Mouse (Mus musculus): ENCODE data around the gene Ptprg.

Ptprg gene

DNA sequence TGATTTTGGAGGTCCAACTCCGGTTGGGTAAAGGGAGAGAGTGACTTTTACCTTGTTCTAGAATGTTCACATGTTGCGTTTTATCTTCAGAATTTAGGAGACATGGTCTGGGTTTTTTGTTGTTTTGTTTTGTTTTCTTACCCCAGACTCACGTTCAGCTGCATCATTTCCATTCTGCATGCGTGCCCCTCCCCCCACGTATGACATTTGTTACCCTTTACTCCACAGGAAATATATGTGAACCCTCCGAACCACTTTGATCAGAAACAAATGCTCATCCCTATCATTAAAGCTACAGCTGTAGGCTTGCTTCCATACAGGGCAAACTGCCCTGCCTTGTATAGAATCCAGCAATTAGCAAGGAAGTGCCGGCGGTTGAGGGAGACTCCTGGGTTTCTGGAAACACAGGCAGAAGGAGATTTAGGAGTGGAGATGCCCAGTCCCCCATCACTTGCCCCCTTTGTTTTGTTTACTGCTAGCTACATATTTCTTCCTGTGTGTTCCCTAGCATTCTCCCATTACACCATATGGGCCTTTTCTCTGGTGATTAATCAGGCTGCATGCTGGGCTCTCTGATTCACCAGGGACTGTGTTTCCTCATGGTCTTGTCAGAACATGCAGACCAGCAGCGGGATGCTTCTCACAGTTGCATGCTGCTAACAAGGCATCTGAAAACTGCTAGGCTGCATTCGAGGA lies 130.2 kb downstream of the Ptprg start:
- DNase-seq (ENCODE audit: low spot score), result no peak

- no peak for DNase-seq (ENCODE audit: low spot score)
Observed at GRCm38 (mm10) chr14:11684104-11684503, 130.8 kb downstream of the Ptprg start.

GRCm38 (mm10) chr14:11687541-11687940 lies 134.2 kb downstream of the Ptprg start:
- no peak for DNase-seq (ENCODE audit: low spot score)

DNA sequence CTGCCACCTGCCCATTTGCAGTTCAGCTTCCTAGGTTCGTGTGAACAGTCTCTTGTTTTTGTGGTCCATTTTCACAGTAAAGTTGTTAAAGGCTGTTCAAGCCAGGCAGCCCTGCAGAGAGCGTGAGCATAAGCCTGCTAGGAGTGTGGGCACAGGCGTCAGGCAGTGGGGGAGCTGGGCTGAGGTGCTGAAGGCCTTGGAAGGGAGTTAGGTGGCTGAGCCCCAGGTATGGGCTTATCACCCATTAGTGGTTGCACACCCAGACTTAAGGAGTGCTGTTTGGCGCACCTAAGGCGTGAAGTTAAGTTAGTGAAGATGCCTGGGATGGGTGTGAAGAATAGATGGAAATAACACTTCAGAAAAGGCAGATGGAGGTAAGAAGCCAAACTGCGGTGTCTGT lies 134.8 kb downstream of the Ptprg start:
- no peak for DNase-seq (ENCODE audit: low spot score)

- DNase-seq (ENCODE audit: low spot score), result no peak
Observed at GRCm38 (mm10) chr14:11690066-11690465, 136.7 kb downstream of the Ptprg start.

DNA sequence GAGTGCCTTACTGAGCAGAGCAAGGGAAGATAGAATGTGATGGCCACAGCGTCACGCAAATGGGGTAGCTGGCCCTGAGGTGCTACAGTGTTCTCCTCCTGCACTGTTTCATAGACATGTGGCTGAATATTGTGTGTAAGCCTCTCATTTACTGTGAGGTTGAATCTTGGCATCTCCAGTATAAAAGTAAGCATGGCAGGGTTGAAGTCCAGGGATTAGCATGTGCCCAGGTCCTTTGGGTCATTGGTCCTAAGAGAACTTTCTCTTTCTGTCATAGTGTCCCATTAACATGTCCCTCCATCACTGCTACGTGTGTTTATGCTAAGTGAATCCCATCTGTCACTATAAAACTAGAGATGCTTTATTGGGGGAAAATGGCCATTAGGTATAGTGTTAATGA lies 138.2 kb downstream of the Ptprg start:
- no peak for DNase-seq (ENCODE audit: low spot score)

DNA sequence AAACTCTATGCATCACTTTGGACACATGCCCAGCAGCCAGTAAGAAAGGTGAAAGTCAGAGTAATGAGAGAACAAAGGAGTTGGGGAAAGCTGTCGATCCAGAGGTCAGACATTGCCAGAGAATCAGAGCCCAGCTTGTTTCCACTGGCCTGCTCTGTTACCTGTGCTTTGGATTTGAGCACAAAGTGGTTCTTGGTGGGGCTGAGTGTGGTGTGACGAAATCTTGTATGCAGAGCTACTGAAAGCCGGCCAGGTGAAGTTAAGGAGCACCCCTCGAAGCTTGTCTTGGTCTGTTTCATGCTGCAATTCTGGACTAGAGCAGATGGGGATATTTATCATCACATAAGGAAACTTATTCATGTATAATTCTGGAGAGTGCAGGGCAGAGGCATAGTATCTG lies 145.5 kb downstream of the Ptprg start:
- no peak for DNase-seq (ENCODE audit: low spot score)

GRCm38 (mm10) chr14:11699654-11700053 lies 146.3 kb downstream of the Ptprg start:
- no peak for DNase-seq (ENCODE audit: low spot score)

DNA sequence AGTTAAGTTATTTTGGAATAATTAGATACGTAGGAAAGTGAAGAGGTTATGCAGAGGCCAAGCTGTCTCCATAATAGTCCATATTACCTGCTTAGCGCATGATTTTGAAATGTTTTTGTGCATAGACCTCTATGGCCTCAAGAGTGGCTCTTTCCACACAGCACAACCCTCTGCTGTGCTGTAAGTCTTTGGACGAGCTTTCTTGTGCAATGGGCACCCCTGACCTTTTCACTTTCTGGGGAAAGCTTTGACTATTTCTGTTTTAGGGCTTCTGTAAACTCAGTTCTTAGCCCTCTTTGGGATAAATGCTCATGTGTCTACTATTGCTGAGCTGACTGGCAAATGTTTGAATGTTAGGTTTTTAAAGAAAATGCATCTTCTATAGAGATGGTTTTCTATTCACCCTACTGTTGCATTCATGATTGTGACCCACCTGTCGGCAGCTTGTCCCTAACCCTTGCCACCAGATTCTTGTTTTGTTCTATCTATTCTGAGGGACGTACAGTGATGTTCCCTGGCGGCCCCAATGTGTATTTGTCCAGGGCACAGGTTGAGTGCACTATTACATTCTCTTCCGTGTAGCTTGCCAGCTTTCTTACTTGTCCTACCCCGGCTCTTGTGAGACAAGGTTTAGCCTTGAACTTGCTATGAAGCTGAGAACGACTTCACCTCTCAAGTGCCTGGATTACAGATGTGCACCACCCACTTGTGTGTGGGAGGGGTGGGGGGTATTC lies 148.4 kb downstream of the Ptprg start:
- DNase-seq (ENCODE audit: low spot score), result no peak

DNA sequence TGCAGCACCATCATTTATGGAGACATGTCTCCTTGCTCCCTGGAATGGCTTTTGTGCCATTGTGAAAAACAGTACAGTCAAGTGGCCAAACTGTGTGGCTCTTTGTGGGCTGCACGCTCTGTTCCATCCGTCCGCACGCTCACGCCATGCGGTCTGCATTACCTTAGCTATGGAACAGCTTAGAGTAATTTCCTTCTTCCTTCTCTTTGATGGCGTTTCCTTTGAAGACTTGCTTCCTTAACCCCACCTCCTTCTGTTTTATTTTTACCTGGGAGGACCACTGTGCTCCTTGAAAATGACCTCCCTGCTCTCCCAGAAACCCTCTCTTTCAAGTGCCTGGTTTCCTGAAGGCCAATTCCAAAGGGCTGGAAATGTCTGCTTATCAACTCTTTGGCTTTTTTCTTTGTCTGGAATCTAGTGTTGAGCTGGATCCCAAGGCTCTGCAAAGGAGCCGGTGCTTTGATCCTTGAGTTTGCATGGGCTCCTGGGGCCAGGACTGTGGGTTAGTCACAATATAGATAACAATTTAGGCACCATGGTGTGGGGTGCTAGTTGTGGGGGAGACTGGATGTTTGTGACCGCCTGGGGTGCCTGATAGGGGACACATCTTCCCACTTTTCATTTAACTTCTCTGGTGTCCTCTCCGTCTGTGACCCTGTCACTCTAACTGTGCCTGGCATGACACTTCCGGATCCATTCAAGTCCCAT lies 149.6 kb downstream of the Ptprg start:
- no peak for DNase-seq (ENCODE audit: low spot score)

GRCm38 (mm10) chr14:11704871-11705270 lies 151.5 kb downstream of the Ptprg start:
- no peak for DNase-seq (ENCODE audit: low spot score)

- no peak for DNase-seq (ENCODE audit: low spot score)
Observed at GRCm38 (mm10) chr14:11709352-11709751, 156.0 kb downstream of the Ptprg start.

DNA sequence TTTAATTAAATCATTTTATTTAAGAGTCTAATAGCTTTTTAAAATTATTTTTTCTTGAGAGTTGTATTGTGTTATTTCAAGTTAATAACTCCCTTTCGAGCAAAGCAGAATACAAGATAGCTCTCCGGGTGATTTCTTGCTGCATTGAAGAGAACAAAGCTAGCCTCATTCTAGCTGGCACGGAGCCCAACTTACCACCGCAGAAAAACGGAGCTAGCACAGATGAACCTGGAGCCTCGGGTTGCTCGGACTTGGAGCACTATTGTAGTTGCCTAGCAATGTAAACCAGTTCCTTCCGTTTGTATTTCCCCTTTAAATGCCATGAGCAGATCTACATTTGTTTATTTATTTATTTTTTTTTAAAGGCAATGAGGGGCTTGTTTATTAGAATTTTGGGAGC lies 156.5 kb downstream of the Ptprg start:
- DNase-seq (ENCODE audit: low spot score), result no peak

DNA sequence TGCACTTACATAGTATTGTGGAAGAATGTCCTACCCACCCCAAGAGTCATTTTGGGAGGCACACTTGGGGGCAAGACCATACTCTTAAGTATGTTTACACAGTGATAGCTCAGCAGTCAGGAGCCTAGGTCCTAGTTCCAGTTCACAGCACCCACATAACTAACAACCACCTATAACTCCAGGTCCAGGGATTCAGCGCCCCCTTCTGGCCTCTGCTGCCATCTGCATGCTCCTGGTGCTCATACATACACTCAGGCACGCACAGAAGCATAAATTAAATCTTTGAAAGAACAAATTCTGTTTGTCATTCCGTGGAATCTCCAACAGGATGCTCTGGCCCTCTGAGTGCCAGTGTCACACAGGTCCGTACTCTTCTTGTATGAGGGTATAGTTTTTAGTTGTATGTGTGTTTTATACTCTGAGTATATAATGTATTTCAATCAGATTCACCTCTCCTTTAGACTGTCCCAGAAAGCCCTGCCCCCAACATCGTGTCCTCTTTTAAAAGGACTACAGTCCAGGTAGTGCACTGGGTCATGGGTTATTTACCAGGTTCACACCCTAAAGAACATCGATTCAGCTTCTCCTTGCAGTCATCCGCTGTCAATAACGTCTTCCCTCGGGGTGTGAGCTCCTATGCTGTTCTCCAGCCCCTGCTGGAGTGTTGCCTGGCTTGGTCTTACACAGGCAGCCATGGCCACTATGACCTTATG lies 157.2 kb downstream of the Ptprg start:
- DNase-seq (ENCODE audit: low spot score), result no peak

GRCm38 (mm10) chr14:11712146-11712545 lies 158.8 kb downstream of the Ptprg start:
- DNase-seq (ENCODE audit: low spot score), result no peak

DNA sequence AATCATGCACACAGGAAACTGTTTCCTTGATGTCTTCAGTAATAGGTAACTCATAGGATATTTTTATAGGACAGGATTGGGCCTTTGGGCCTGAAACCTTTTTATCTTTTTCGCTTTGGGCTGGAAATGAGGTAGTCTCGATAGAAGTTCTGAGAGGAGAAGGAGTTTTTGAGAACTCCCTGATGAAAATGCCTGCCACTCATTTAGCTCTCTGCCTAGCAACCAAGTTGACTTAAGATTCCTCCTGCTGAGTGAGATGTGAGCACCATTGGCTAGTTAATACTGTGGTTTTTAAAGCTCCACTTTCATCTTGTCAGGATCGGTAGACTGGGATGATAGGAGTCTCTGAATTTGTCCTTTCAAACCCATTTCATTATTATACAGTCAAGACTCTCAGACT lies 162.9 kb downstream of the Ptprg start:
- no peak for DNase-seq (ENCODE audit: low spot score)

DNA sequence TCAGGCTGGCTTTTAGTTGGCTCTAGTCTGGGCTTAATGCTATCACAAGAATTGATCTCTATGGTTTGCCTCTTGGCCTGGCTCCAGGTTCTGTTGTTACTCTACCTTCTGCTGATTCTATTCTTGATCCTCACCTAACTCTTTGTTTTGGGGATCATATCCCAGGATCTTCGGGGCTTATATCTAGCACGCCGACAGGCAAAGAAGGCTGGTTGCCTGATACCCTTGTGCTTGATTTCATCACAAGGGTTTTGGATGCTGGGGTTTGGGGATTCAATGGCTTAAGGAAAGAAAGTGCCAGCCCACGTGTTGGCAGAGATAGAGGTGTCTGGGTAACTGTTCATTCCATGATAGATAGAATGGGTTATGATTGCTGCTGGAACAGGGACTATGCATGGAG lies 164.9 kb downstream of the Ptprg start:
- no peak for DNase-seq (ENCODE audit: low spot score)

- no peak for DNase-seq (ENCODE audit: low spot score)
Observed at GRCm38 (mm10) chr14:11719259-11719658, 165.9 kb downstream of the Ptprg start.

- DNase-seq (ENCODE audit: low spot score), result no peak
Observed at GRCm38 (mm10) chr14:11722101-11722500, 168.8 kb downstream of the Ptprg start.

GRCm38 (mm10) chr14:11723876-11724275 lies 170.5 kb downstream of the Ptprg start:
- DNase-seq (ENCODE audit: low spot score), result no peak

DNA sequence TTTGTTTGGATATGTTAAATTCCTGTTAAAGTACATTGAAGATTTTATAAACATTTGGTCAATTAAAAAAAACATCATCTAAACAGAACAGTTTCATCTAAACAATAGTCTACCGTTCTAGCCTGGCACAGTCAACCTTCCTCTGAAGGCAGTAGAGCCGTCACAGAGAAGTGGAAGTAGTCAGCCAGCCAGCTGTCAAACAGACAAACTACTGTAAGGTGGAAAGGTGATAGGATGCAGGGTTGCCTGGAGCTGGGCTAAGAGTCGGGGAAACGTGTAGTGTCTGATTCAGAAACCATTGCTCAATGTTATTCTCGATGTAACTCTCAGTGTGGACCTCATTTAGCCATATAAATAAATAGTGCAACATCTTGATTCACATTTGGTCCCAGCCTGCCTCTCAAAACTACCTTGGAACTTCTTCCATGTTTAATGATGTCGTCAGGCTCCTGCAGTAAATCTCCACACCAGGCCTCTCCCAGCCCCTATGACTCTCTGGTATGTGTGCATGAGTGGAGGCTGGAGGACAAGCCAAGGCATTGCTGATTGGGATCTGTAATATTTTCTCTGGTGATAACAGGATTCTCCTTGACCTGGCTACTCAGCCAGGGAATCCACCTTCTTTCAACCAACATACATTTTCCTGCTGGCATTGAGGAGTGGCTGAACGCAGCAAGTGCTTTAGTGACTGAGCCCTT lies 178.0 kb downstream of the Ptprg start:
- DNase-seq (ENCODE audit: low spot score), result no peak

- DNase-seq (ENCODE audit: low spot score), result no peak
Observed at GRCm38 (mm10) chr14:11732376-11732775, 179.0 kb downstream of the Ptprg start.
